Mouse (Mus musculus) lung, adult 2 months (tissue): Measurements from ENCODE around the gene Grik3. TPM values are rescaled to one million over a fixed set of nuclear protein-coding genes. Genes with fewer than 3 reads are reported as not detected.

Experiments
- DNase-seq: peaks from one replicate; pipeline ENCODE4 v3.0.0; 2022
- H3K4me1 ChIP-seq: fragments of 200-500 bp; 2 replicates; pipeline ENCODE4 v1.6.1; 2011; ENCODE audit warnings: low read length; ENCODE audit not compliant: control insufficient read depth, insufficient read depth
- H3K4me3 ChIP-seq: fragments of 200-500 bp; replicated peaks from 2 replicates; pipeline ENCODE3; 2011; ENCODE audit warnings: low read depth, mild to moderate bottlenecking, control low read depth, low read length; ENCODE audit errors: extremely low read depth
- CTCF ChIP-seq: fragments of 200-500 bp; IDR thresholded peaks from 2 replicates; pipeline ENCODE4 v1.5.1; 2011; ENCODE audit warnings: mild to moderate bottlenecking, low read length, control low read depth; ENCODE audit not compliant: insufficient read depth
- POLR2A ChIP-seq: fragments of 200-500 bp; IDR thresholded peaks from 2 replicates; pipeline ENCODE4 v1.6.1; 2011; ENCODE audit warnings: low read depth, mild to moderate bottlenecking, control low read depth, low read length, borderline replicate concordance; ENCODE audit errors: extremely low read depth
- WGBS: fragments of 180-500 bp; shearing (Covaris S2); methylation state at CpG from one replicate; pipeline ENCODE4 v1.1.7; 2018; 5-methylcytosine and 5-hydroxymethylcytosine counted together
- polyA plus RNA-seq: library from polyadenylated mRNA; depleted of rRNA; stranded (reverse); fragments of >200 nt; gene quantifications from 2 replicates; pipeline ENCODE4 v1.2.3, GENCODE M21; 2012

Grik3 gene
- polyA plus RNA-seq, 1 experiment: 0.12 TPM

- WGBS: 16% methylated on average over 7 of the region's 7 CpGs
- TF ChIP-seq POLR2A: no peak
- TF ChIP-seq CTCF: no peak
- no peak for DNase-seq
- Histone ChIP-seq H3K4me1 (no peaks in the 10 kb centered on the region), H3K4me3 (no peak overlapping the region)
Measured at GRCm38 (mm10) chr4:125535465-125535864, 45.0 kb downstream of the Grik3 start.

GRCm38 (mm10) chr4:125535977-125536376 lies 45.5 kb downstream of the Grik3 start:
- Histone ChIP-seq H3K4me1 (no peaks in the 10 kb centered on the region), H3K4me3 (no peak overlapping the region)
- TF ChIP-seq POLR2A (no peak), CTCF (no peak)
- WGBS: 48% methylated on average over 3 of the region's 4 CpGs
- no peak for DNase-seq

GRCm38 (mm10) chr4:125538301-125538965 lies 47.9 kb downstream of the Grik3 start:
- no peak for DNase-seq
- Histone ChIP-seq H3K4me3 (no peak overlapping the region), H3K4me1 (no peaks in the 10 kb centered on the region)
- 16% methylated on average over 3 of the region's 3 CpGs for WGBS
- TF ChIP-seq POLR2A (no peak), CTCF (no peak)

GRCm38 (mm10) chr4:125539617-125540016 lies 49.1 kb downstream of the Grik3 start:
- Histone ChIP-seq H3K4me3 (no peak overlapping the region), H3K4me1 (no peaks in the 10 kb centered on the region)
- 73% methylated on average over 9 of the region's 9 CpGs for WGBS
- no peak for TF ChIP-seq POLR2A
- TF ChIP-seq CTCF: no peak
- DNase-seq: no peak

- no peak overlapping the region for H3K4me3 ChIP-seq
- H3K4me1 ChIP-seq: no peaks in the 10 kb centered on the region
- no peak for TF ChIP-seq POLR2A
- TF ChIP-seq CTCF: no peak
- WGBS: 87% methylated on average over 5 of the region's 5 CpGs
- no peak for DNase-seq
Measured at GRCm38 (mm10) chr4:125543171-125543570, 52.7 kb downstream of the Grik3 start.

- H3K4me1 ChIP-seq: no peaks in the 10 kb centered on the region
- WGBS: 39% methylated on average over 18 of the region's 18 CpGs
- TF ChIP-seq POLR2A (no peak), CTCF (no peak)
- H3K4me3 ChIP-seq: no peak overlapping the region
- DNase-seq: no peak
Measured at GRCm38 (mm10) chr4:125544947-125545767, 54.7 kb downstream of the Grik3 start.

GRCm38 (mm10) chr4:125545768-125546220 lies 55.3 kb downstream of the Grik3 start:
- Histone ChIP-seq H3K4me1 (no peaks in the 10 kb centered on the region), H3K4me3 (no peak overlapping the region)
- WGBS: 52% methylated on average over 7 of the region's 7 CpGs
- DNase-seq: no peak
- TF ChIP-seq POLR2A (no peak), CTCF (no peak)

GRCm38 (mm10) chr4:125548190-125548589 lies 57.7 kb downstream of the Grik3 start:
- H3K4me3 ChIP-seq: no peak overlapping the region
- DNase-seq: no peak
- 44% methylated on average over 5 of the region's 5 CpGs for WGBS
- H3K4me1 ChIP-seq: no peaks in the 10 kb centered on the region
- TF ChIP-seq POLR2A: no peak
- no peak for TF ChIP-seq CTCF

- no peaks in the 10 kb centered on the region for H3K4me1 ChIP-seq
- H3K4me3 ChIP-seq: no peak overlapping the region
- DNase-seq: no peak
- no peak for TF ChIP-seq CTCF
- 82% methylated on average over 9 of the region's 9 CpGs for WGBS
Measured at GRCm38 (mm10) chr4:125553754-125554153, 63.3 kb downstream of the Grik3 start.
